Mouse (Mus musculus): ENCODE data around the gene Fam178b. TPM values are rescaled to one million over a fixed set of nuclear protein-coding genes. Genes with fewer than 3 reads are reported as not detected.

Gene Fam178b
- polyA plus RNA-seq, 1 experiment from 2014 or later = 2.1 TPM

- Histone ChIP-seq H3K4me3 (no peak overlapping the region), H3K4me1 (peaks cover 21% of the 10 kb centered on the region), H3K9ac (no peak overlapping the region), H3K36me3 (no peaks in the 10 kb centered on the region), H3K4me2 (no peak overlapping the region), H3K27me3 (replicated peaks) (no peaks in the 10 kb centered on the region), H3K27ac (replicated peaks) (no peak overlapping the region), H3K9me3 (no peaks in the 10 kb centered on the region)
- ATAC-seq (ENCODE audit: extremely low read depth, insufficient number of reproducible peaks, low FRiP score, low TSS enrichment) = no peak
- WGBS = 70% methylated on average over 2 of the region's 2 CpGs
Measured at GRCm38 (mm10) chr1:36598411-36598810, 84.6 kb downstream of the Fam178b start.

GRCm38 (mm10) chr1:36596114-36596513 lies 86.9 kb downstream of the Fam178b start:
- Histone ChIP-seq H3K4me3 (no peak overlapping the region), H3K9me3 (no peaks in the 10 kb centered on the region), H3K36me3 (no peaks in the 10 kb centered on the region), H3K27me3 (replicated peaks) (no peaks in the 10 kb centered on the region), H3K4me1 (peaks cover 34% of the 10 kb centered on the region), H3K27ac (replicated peaks) (peak overlapping the region; percentile 73), H3K9ac (peak overlapping the region; percentile 63), H3K4me2 (peak overlapping the region; percentile 45)
- 44% methylated on average over 4 of the region's 4 CpGs for WGBS
- ATAC-seq (ENCODE audit: extremely low read depth, insufficient number of reproducible peaks, low FRiP score, low TSS enrichment) = no peak

GRCm38 (mm10) chr1:36595167-36595931 lies 87.6 kb downstream of the Fam178b start:
- H3K27ac ChIP-seq (replicated peaks) = peak overlapping the region; percentile 73; the same call in 1 of the 2 replicates
- H3K9me3 ChIP-seq = no peaks in the 10 kb centered on the region
- no peaks in the 10 kb centered on the region for H3K36me3 ChIP-seq
- H3K9ac ChIP-seq = 0 out of 2 replicates have a peak overlapping the region, but pooled peaks have one; percentile 10
- no peak overlapping the region for H3K4me2 ChIP-seq
- no peaks in the 10 kb centered on the region for H3K27me3 ChIP-seq (replicated peaks)
- peaks cover 40% of the 10 kb centered on the region for H3K4me1 ChIP-seq
- no peak overlapping the region for H3K4me3 ChIP-seq
- 39% methylated on average over 10 of the region's 10 CpGs for WGBS
- no peak for ATAC-seq (ENCODE audit: extremely low read depth, insufficient number of reproducible peaks, low FRiP score, low TSS enrichment)

GRCm38 (mm10) chr1:36593099-36593498 lies 89.9 kb downstream of the Fam178b start:
- no peaks in the 10 kb centered on the region for H3K36me3 ChIP-seq
- WGBS = 44% methylated on average over 1 of the region's 1 CpGs
- H3K27ac ChIP-seq (replicated peaks) = no peak overlapping the region
- H3K27me3 ChIP-seq (replicated peaks) = no peaks in the 10 kb centered on the region
- H3K9ac ChIP-seq = no peak overlapping the region
- H3K4me1 ChIP-seq = peaks cover 62% of the 10 kb centered on the region
- ATAC-seq (ENCODE audit: extremely low read depth, insufficient number of reproducible peaks, low FRiP score, low TSS enrichment) = no peak
- no peak overlapping the region for H3K4me2 ChIP-seq
- no peaks in the 10 kb centered on the region for H3K9me3 ChIP-seq
- H3K4me3 ChIP-seq = no peak overlapping the region

DNA sequence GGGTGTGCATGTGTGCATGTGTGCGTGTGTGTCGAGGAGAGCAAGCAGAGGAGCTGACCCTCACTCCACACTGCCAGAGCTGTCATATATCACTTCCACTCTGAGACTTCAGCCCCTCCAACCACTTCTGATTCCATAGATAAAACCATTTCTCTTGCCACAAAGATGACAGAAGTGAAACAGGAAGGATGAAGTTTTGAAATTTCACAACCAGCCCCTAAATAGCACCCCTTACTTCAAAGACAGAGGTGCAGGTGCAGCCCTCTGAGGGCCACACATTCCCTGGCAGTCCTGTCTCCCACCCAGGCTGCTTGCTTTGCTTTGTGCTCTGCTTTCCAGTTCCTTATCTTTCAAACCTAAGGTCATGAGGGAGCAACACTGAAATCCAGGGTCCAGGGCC lies 91.6 kb downstream of the Fam178b start:
- no peaks in the 10 kb centered on the region for H3K9me3 ChIP-seq
- 36% methylated on average over 2 of the region's 2 CpGs for WGBS
- no peak overlapping the region for H3K4me2 ChIP-seq
- H3K9ac ChIP-seq = no peak overlapping the region; the same call in 1 of the 2 replicates
- H3K27ac ChIP-seq (replicated peaks) = no peak overlapping the region
- H3K4me1 ChIP-seq = peaks cover 68% of the 10 kb centered on the region
- H3K4me3 ChIP-seq = no peak overlapping the region
- no peaks in the 10 kb centered on the region for H3K36me3 ChIP-seq
- ATAC-seq (ENCODE audit: extremely low read depth, insufficient number of reproducible peaks, low FRiP score, low TSS enrichment) = no peak
- H3K27me3 ChIP-seq (replicated peaks) = no peaks in the 10 kb centered on the region

DNA sequence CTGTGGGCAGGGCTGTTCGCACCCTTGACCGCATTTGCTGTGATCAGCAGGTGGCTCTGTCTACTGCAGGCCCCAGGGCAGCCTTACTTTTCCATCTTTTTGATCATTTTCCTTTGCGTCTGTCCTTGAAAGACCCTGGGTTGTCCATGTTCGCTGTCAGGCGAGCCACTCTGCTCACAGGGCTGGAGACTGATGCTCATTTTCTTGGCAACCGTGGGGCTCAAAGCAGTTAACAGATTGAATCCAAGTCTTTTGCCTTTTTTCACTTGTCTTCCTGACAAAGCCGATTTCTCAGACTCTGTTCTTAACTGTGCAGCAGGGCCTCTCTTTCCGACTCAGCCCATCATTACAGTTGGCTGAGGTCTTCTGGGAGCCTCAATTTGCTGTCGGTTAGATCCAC lies 92.3 kb downstream of the Fam178b start:
- Histone ChIP-seq H3K9ac (no peak overlapping the region), H3K4me2 (no peak overlapping the region), H3K36me3 (no peaks in the 10 kb centered on the region), H3K9me3 (no peaks in the 10 kb centered on the region), H3K4me1 (peaks cover 65% of the 10 kb centered on the region), H3K27ac (replicated peaks) (no peak overlapping the region), H3K27me3 (replicated peaks) (no peaks in the 10 kb centered on the region), H3K4me3 (no peak overlapping the region)
- WGBS = 70% methylated on average over 9 of the region's 9 CpGs
- no peak for ATAC-seq (ENCODE audit: extremely low read depth, insufficient number of reproducible peaks, low FRiP score, low TSS enrichment)

DNA sequence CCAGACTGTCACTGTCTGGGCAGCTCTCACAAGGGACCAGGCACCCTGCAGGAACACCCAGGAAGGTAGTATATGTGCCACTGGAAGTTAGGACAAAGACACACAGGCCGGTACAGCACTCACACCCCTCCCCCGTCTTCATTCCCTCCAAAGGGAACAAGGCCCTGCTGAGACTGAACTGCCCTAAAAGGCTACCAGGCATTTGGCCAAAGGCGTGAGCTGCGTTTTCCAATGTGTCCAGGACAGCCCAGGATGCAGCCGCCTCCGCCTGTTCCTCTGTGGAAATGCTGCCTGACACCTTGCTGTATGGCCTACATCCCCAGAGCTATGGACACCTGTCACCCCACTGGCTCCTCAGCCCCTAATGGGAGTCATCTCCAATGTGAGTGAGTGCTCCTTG lies 93.5 kb downstream of the Fam178b start:
- WGBS = 39% methylated on average over 6 of the region's 6 CpGs
- Histone ChIP-seq H3K4me2 (no peak overlapping the region), H3K27ac (replicated peaks) (peak overlapping the region; percentile 76), H3K4me3 (no peak overlapping the region), H3K4me1 (peaks cover 64% of the 10 kb centered on the region), H3K9me3 (no peaks in the 10 kb centered on the region), H3K27me3 (replicated peaks) (no peaks in the 10 kb centered on the region), H3K9ac (peak overlapping the region; percentile 63), H3K36me3 (no peaks in the 10 kb centered on the region)
- no peak for ATAC-seq (ENCODE audit: extremely low read depth, insufficient number of reproducible peaks, low FRiP score, low TSS enrichment)

- peak overlapping the region; percentile 63 for H3K9ac ChIP-seq
- peak overlapping the region; percentile 76 for H3K27ac ChIP-seq (replicated peaks)
Measured at GRCm38 (mm10) chr1:36588476-36589450, 94.2 kb downstream of the Fam178b start.

DNA sequence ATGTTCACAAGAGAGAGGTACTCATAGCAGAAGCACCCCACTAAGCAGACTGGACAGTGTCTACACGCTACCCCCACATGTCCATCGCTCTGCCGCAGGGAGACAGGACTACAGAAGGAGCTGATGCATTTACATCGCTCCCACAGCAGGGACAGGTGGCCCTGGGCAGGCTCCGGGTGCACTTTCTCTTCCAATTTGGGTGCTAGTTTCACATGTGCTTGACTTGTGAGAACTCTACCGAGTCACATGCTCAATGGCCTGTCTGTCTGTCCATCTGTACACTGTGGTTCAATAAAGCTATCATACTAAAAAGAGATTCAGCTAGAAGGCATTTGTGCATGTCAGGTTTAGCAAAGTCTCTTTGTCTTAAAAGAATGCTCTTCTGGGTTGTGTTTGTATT lies 95.1 kb downstream of the Fam178b start:
- Histone ChIP-seq H3K36me3 (no peaks in the 10 kb centered on the region), H3K4me1 (peaks cover 78% of the 10 kb centered on the region), H3K4me3 (no peak overlapping the region), H3K9me3 (no peaks in the 10 kb centered on the region), H3K27me3 (replicated peaks) (no peaks in the 10 kb centered on the region), H3K9ac (0 out of 2 replicates have a peak overlapping the region, but pooled peaks have one; percentile 63), H3K4me2 (no peak overlapping the region), H3K27ac (replicated peaks) (0 out of 2 replicates have a peak overlapping the region, but pooled peaks have one; percentile 76)
- 85% methylated on average over 6 of the region's 6 CpGs for WGBS
- ATAC-seq (ENCODE audit: extremely low read depth, insufficient number of reproducible peaks, low FRiP score, low TSS enrichment) = no peak

More at GRCm38 (mm10) chr1:36588476-36589450, 94.2 kb downstream of the Fam178b start:
- WGBS = 59% methylated on average over 13 of the region's 13 CpGs
- no peak overlapping the region for H3K4me3 ChIP-seq
- H3K36me3 ChIP-seq = no peaks in the 10 kb centered on the region
- peaks cover 71% of the 10 kb centered on the region for H3K4me1 ChIP-seq
- H3K27me3 ChIP-seq (replicated peaks) = no peaks in the 10 kb centered on the region
- ATAC-seq (ENCODE audit: extremely low read depth, insufficient number of reproducible peaks, low FRiP score, low TSS enrichment) = no peak; the same call in 1 of the 2 replicates
- H3K4me2 ChIP-seq = no peak overlapping the region
- no peaks in the 10 kb centered on the region for H3K9me3 ChIP-seq

DNA sequence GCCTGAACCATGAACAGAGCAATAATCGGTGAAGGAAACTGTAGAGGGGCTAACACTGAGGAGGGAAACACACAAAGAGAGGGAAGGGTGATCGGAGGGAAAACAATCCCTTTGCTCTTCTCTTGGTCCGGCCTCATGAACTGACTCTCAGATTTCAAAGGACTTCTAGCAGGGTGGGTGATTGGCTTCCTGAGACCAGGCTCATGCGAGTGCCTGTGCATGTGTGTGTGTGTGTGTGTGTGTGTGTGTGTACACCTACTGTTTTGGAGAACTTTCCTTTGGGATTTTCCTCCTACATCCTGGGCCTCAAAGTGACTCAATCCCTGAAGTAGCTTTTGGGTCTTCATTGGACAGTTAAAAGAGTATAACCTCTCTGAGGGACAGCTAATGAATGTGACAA lies 96.7 kb downstream of the Fam178b start:
- no peaks in the 10 kb centered on the region for H3K9me3 ChIP-seq
- H3K4me2 ChIP-seq = no peak overlapping the region
- 56% methylated on average over 4 of the region's 4 CpGs for WGBS
- H3K27me3 ChIP-seq (replicated peaks) = no peaks in the 10 kb centered on the region
- H3K4me1 ChIP-seq = peaks cover 75% of the 10 kb centered on the region
- H3K9ac ChIP-seq = no peak overlapping the region
- no peak overlapping the region for H3K27ac ChIP-seq (replicated peaks)
- no peak for ATAC-seq (ENCODE audit: extremely low read depth, insufficient number of reproducible peaks, low FRiP score, low TSS enrichment)
- H3K4me3 ChIP-seq = no peak overlapping the region
- no peaks in the 10 kb centered on the region for H3K36me3 ChIP-seq

DNA sequence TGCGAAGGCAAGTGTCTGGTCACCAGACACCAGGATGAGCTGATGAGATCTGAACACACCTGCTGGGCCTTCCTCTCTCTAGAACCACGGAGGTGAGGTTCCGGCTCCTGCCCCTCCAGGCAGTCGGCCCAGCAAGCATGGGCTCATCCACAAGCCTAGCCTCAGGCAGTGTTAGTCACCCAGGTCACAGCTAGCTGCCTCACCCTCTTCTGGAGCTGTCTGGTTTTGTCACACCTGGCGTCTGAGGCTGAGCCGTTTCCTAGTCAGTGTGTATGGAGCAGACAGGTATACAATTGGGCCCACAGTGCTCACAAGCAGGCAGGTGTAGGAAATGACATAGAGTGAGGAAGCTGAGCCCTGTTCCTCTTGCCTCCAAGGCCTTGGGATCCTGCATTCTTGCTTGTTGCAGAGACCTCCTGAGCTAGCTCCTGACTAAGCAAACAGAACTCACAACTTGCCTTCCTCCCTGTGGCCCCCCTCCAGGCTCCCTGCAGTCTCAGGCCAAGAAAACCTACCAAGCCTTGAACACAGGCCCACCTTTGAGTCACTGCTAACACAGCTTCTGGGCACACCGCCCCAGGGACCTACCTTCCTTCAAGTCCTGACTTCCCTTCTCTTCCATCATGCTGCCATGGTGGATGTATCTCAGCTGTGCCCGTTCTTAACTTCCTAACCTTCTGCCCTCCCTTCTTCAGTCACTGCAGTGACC lies 99.4 kb downstream of the Fam178b start:
- no peak overlapping the region for H3K4me2 ChIP-seq
- 73% methylated on average over 8 of the region's 8 CpGs for WGBS
- H3K4me3 ChIP-seq = no peak overlapping the region
- no peaks in the 10 kb centered on the region for H3K9me3 ChIP-seq
- peaks cover 74% of the 10 kb centered on the region for H3K4me1 ChIP-seq
- ATAC-seq (ENCODE audit: extremely low read depth, insufficient number of reproducible peaks, low FRiP score, low TSS enrichment) = no peak
- H3K36me3 ChIP-seq = no peaks in the 10 kb centered on the region
- H3K27me3 ChIP-seq (replicated peaks) = no peaks in the 10 kb centered on the region
- H3K9ac ChIP-seq = peak overlapping the region; percentile 11; the same call in 1 of the 2 replicates
- H3K27ac ChIP-seq (replicated peaks) = peak overlapping the region; percentile 85
